Mouse (Mus musculus) regulatory T cell (primary cell): ENCODE results near the gene Cdkl5.

Experiments
- in situ Hi-C: fragments of 300-600 bp; cut with MboI, MseI; formaldehyde crosslinking; loops from one replicate; pipeline ENCODE4 v1.15.1; 2025; ENCODE audit warnings: high pct_unique_total_duplicates

Cdkl5 gene

GRCm38 (mm10) chrX:160745399-160745798 lies 249.1 kb downstream of the Cdkl5 start:
- in situ Hi-C loops, result no loop called here

- in situ Hi-C loops, result no loop called here
Measured at GRCm38 (mm10) chrX:160735650-160736049, 258.9 kb downstream of the Cdkl5 start, which contains the start of gene Ppef1. Gene Ppef1, minus strand, starts transcription at chrX:160735765.
